Mouse (Mus musculus) olfactory bulb, adult 2 months (tissue): ENCODE measurements around the gene Dmrtc2.
"Not testable (repeated sequence)": the region's sequence is repeated elsewhere in the genome, so short reads cannot be mapped to it uniquely, and the experiment has no call there.

Source experiments
- CTCF ChIP-seq: fragments of 200-500 bp; IDR thresholded peaks from 2 replicates; pipeline ENCODE4 v1.5.1; 2012; ENCODE audit warnings: low read depth, mild to moderate bottlenecking, low read length, moderate library complexity; ENCODE audit not compliant: insufficient read depth
- POLR2A ChIP-seq: fragments of 200-500 bp; IDR thresholded peaks from 2 replicates; pipeline ENCODE4 v1.6.1; 2012; ENCODE audit warnings: mild to moderate bottlenecking, low read depth, low read length, moderate library complexity; ENCODE audit not compliant: insufficient read depth

- TF ChIP-seq CTCF, POLR2A: not testable (repeated sequence)
These were observed 23.3 kb upstream of the Dmrtc2 start for GRCm38 (mm10) chr7:24846576-24846975.
